ENCODE assay signal across 14 mouse cellular contexts in the genomic region with DNA sequence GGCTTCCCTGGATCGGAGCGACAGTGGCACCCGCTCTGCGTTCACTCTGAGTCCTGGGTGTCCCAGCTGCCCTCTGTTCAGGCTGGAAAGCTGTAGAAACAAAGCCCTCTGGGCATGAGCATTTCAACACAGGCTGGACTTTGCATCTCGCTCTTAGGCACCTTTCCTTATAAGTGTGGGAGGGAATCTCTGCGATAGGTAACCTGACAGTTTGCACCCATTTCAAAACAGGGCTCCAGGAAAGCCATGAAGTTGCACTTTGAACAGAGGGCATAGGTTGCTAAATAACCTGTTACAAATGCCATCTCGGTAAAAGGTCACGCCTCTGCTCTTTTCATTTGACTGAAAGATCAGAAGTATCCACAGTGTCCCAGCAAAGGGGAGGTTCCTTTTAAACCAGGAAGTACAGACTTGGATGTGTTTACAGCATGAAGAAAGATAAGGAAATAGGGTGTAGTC. TPM values are rescaled to one million over a fixed set of nuclear protein-coding genes. Genes with fewer than 3 reads are reported as not detected.
DNase-seq lines count a peak whose midpoint lies in the region; ATAC-seq and TF ChIP-seq lines count a peak whose summit lies in the region.
"Had no signal": no experiment of that assay in that cellular context is flagged by ENCODE, and none has a peak within 500 bp of the region (broad histone marks: within the 10 kb centered on the region; RNA-seq: fewer than 3 reads in every experiment).

No protein-coding gene starts in this region.

- no peak for TF ChIP-seq CTCF in kidney, adult 2 months (conservative IDR thresholded peaks at IDR 0.05; ENCODE audit: insufficient read depth, insufficient read length, low read depth, low read length)

- H3K9ac ChIP-seq in kidney, embryonic 14.5 days (ENCODE audit: low read depth, low read length) = no peak overlapping the region
- H3K9ac ChIP-seq: hindbrain, embryonic 15.5 days; lung, embryonic 15.5 days had no signal

- WGBS in kidney, adult 2 months = 58% methylated on average over 8 of the region's 8 CpGs
- 78% methylated on average over 8 of the region's 8 CpGs for WGBS in kidney, embryonic 14.5 days
- 28% methylated on average over 8 of the region's 8 CpGs for WGBS in large intestine, adult 2 months
- WGBS in hindbrain, embryonic 10.5 days = 94% methylated on average over 8 of the region's 8 CpGs

- H3K27me3 ChIP-seq in kidney, adult 2 months (replicated peaks; ENCODE audit: control insufficient read depth, insufficient read depth, low read length) = no peaks in the 10 kb centered on the region
- H3K27me3 ChIP-seq in kidney, embryonic 14.5 days (ENCODE audit: control insufficient read depth, insufficient read depth, low read length) = no peaks in the 10 kb centered on the region
- no peaks in the 10 kb centered on the region for H3K27me3 ChIP-seq in hindbrain, embryonic 10.5 days (ENCODE audit: insufficient read depth, poor library complexity, severe bottlenecking)
- H3K27me3 ChIP-seq: hindbrain, embryonic 15.5 days; lung, embryonic 15.5 days had no signal

- DNase-seq in kidney, adult 2 months = peak; percentile 95
- DNase-seq in gonadal fat pad, adult 2 months (ENCODE audit: low read depth) = peak; percentile 100
- peak; percentile 96 for DNase-seq in large intestine, adult 2 months (ENCODE audit: low read depth, low spot score)
- no peak for DNase-seq in hindbrain, embryonic 10.5 days (ENCODE audit: low spot score)
- DNase-seq in layer of hippocampus, adult 18-20 months (ENCODE audit: low spot score in 2 of 2) = no peak
- no peak for DNase-seq in cerebellum, adult 9-10 months
- DNase-seq: cerebellum, postnatal 25 days; spleen, adult 18-20 months; thymus, postnatal 4 days had no signal

- H3K9me3 ChIP-seq in kidney, embryonic 14.5 days (ENCODE audit: control insufficient read depth, low read length) = no peaks in the 10 kb centered on the region
- H3K9me3 ChIP-seq in hindbrain, embryonic 10.5 days = no peaks in the 10 kb centered on the region
- H3K9me3 ChIP-seq: hindbrain, embryonic 15.5 days; lung, embryonic 15.5 days had no signal

- no peaks in the 10 kb centered on the region for H3K36me3 ChIP-seq in kidney, adult 2 months (ENCODE audit: control insufficient read depth, insufficient read depth, low read length)
- H3K36me3 ChIP-seq in kidney, embryonic 14.5 days (ENCODE audit: control insufficient read depth, insufficient read depth, low read length) = no peaks in the 10 kb centered on the region
- no peaks in the 10 kb centered on the region for H3K36me3 ChIP-seq in hindbrain, embryonic 10.5 days
- H3K36me3 ChIP-seq: hindbrain, embryonic 15.5 days; lung, embryonic 15.5 days had no signal

- no peak overlapping the region for H3K4me2 ChIP-seq in kidney, embryonic 14.5 days (replicated peaks; ENCODE audit: low read depth, low read length)
- H3K4me2 ChIP-seq: heart, embryonic 11.5 days; hindbrain, embryonic 15.5 days; lung, embryonic 15.5 days had no signal

- H3K4me1 ChIP-seq in kidney, adult 2 months (ENCODE audit: control insufficient read depth, insufficient read depth, low read length) = peaks cover 8% of the 10 kb centered on the region; the same call in 1 of the 2 replicates
- no peaks in the 10 kb centered on the region for H3K4me1 ChIP-seq in kidney, embryonic 14.5 days (ENCODE audit: control insufficient read depth, insufficient read depth, low read length)
- H3K4me1 ChIP-seq in hindbrain, embryonic 10.5 days (replicated peaks) = no peaks in the 10 kb centered on the region
- H3K4me1 ChIP-seq: hindbrain, embryonic 15.5 days had no signal

- peak overlapping the region; percentile 46; the same call in 1 of the 2 replicates for H3K4me3 ChIP-seq in kidney, adult 2 months (ENCODE audit: insufficient read depth, low read depth, low read length)
- no peak overlapping the region for H3K4me3 ChIP-seq in kidney, embryonic 14.5 days (ENCODE audit: low read length)
- no peak overlapping the region for H3K4me3 ChIP-seq in hindbrain, embryonic 10.5 days
- H3K4me3 ChIP-seq: hindbrain, embryonic 15.5 days; lung, embryonic 15.5 days had no signal

- TF ChIP-seq POLR2A in kidney, adult 2 months (IDR thresholded peaks at IDR 0.05; ENCODE audit: low read depth, low read length) = peak; percentile 69

- no peak for ATAC-seq in kidney, embryonic 14.5 days (ENCODE audit: low FRiP score, low TSS enrichment)
- peak; percentile 57 for ATAC-seq in monocyte, adult 5-6 weeks (replicated peaks; ENCODE audit: insufficient number of reproducible peaks, low FRiP score, low TSS enrichment, poor library complexity, severe bottlenecking)

- peak overlapping the region; percentile 98 for H3K27ac ChIP-seq in kidney, adult 2 months (ENCODE audit: insufficient read depth, low read depth, low read length)
- H3K27ac ChIP-seq in kidney, embryonic 14.5 days (ENCODE audit: low read depth, low read length) = no peak overlapping the region
- no peak overlapping the region for H3K27ac ChIP-seq in hindbrain, embryonic 10.5 days
- H3K27ac ChIP-seq: hindbrain, embryonic 15.5 days; lung, embryonic 15.5 days had no signal

RNA-seq across cellular contexts. Expression of a gene that starts 19.2 kb away (rescaled TPM):
- polyA plus RNA-seq in kidney, adult 2 months (2012; rRNA removed) = 165 and 199 TPM in 2 replicates
- polyA plus RNA-seq in kidney, embryonic 14.5 days (2014; fragmentation: Nextera tagmentation; extraction: Ambion mirVana) = 0.23 and 0.67 TPM in 2 replicates
- polyA plus RNA-seq in gonadal fat pad, adult 2 months (2012; rRNA removed) = 8.0 and 8.8 TPM in 2 replicates
- 72.3 and 102 TPM in 2 replicates for polyA plus RNA-seq in large intestine, adult 2 months (2012; rRNA removed)
- 0.49 to 7.5 TPM in 2 of 3 replicates, not detected in the other for total RNA-seq in monocyte, adult 5-6 weeks (2017)
- not detected in 2 replicates for polyA plus RNA-seq in hindbrain, embryonic 10.5 days (2016; fragmentation: Nextera tagmentation; extraction: Ambion mirVana)
- under 1 TPM in 1 of 2 experiments, not detected in 1; 0.40 TPM for total RNA-seq in layer of hippocampus, adult 18-20 months (2021)
- polyA plus RNA-seq: heart, embryonic 11.5 days had no signal

Comparison
In these comparisons a context has a peak if more than half of its experiments do, and no peak if none do; other contexts are left out.
1. DNase-seq: peak in kidney, adult 2 months (single experiment), gonadal fat pad, adult 2 months (single experiment) and large intestine, adult 2 months (single experiment); none in hindbrain, embryonic 10.5 days (single experiment), layer of hippocampus, adult 18-20 months (0 of 2) and cerebellum, adult 9-10 months (single experiment).